Mouse (Mus musculus): ENCODE measurements around the gene Glce. TPM values are rescaled to one million over a fixed set of nuclear protein-coding genes. Genes with fewer than 3 reads are reported as not detected.

The Glce gene
- polyA plus RNA-seq, 1 experiment from 2014 or later = 5.4 TPM

DNA sequence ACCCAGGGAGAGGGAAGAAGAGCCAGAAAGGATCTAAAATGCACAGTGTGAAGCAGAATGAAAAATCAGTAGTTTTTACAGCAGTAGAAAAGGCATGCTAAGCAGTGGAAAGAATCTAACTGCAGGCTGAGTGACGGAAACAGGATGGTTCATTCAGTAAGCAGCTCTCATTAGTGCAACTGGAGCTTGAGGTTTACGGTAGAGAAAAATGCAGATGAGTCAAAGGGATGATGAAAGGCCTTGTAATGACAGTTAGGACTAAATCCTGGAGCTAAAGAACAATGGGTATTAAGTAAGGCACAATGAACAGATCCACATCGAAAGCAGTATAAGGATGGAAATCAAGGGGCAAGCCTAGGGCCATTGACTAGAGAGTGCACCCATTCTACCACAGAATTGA is 3.7 kb downstream of the Glce start:
- Histone ChIP-seq H3K27ac (ENCODE audit: low read depth) (no peak overlapping the region), H3K9me3 (ENCODE audit: low read length) (no peaks in the 10 kb centered on the region), H3K27me3 (ENCODE audit: insufficient read depth, low read length) (no peaks in the 10 kb centered on the region), H3K4me2 (ENCODE audit: low read depth, low read length) (no peak overlapping the region), H3K36me3 (replicated peaks; ENCODE audit: insufficient read depth, low read length) (no peaks in the 10 kb centered on the region), H3K9ac (replicated peaks) (no peak overlapping the region), H3K4me1 (ENCODE audit: insufficient read depth) (peaks cover 5% of the 10 kb centered on the region; the same call in 1 of the 2 replicates), H3K4me3 (ENCODE audit: low read depth, low read length) (no peak overlapping the region)
- WGBS (ENCODE audit: insufficient replicate concordance) = 66% methylated on average over 3 of the region's 3 CpGs
- DNase-seq (no peak), ATAC-seq (no peak)
- TF ChIP-seq EP300 (IDR thresholded peaks at IDR 0.05; ENCODE audit: low read depth) = no peak
- no peak for TF ChIP-seq CTCF (IDR thresholded peaks at IDR 0.05; ENCODE audit: low read depth)

DNA sequence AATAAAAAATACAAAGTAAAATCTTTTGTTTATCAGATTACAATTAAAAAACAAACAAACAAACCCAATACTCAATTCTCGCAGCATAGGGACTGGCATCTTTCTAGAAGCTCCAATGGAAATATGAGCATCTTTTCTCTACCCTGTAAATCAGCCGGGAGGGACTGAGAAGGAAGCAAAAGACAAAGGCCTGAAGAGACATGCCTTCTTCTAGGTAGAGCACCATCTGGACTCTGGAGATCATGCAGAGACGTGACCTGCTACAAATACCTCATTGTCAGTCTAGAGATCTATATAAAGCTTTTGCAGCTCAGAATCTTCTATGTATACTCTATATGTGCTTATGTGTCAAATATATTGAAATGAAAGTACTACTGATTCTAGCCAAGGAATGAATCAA is 6.6 kb downstream of the Glce start:
- DNase-seq = no peak
- Histone ChIP-seq H3K4me1 (ENCODE audit: insufficient read depth) (no peaks in the 10 kb centered on the region), H3K9me3 (ENCODE audit: low read length) (no peaks in the 10 kb centered on the region), H3K9ac (replicated peaks) (no peak overlapping the region), H3K36me3 (replicated peaks; ENCODE audit: insufficient read depth, low read length) (no peaks in the 10 kb centered on the region), H3K4me3 (ENCODE audit: low read depth, low read length) (no peak overlapping the region), H3K27me3 (ENCODE audit: insufficient read depth, low read length) (no peaks in the 10 kb centered on the region), H3K4me2 (ENCODE audit: low read depth, low read length) (no peak overlapping the region), H3K27ac (ENCODE audit: low read depth) (no peak overlapping the region)
- no peak for TF ChIP-seq CTCF (IDR thresholded peaks at IDR 0.05; ENCODE audit: low read depth)
- TF ChIP-seq EP300 (IDR thresholded peaks at IDR 0.05; ENCODE audit: low read depth) = no peak
- ATAC-seq = no peak
- 91% methylated on average over 3 of the region's 3 CpGs for WGBS (ENCODE audit: insufficient replicate concordance)

DNA sequence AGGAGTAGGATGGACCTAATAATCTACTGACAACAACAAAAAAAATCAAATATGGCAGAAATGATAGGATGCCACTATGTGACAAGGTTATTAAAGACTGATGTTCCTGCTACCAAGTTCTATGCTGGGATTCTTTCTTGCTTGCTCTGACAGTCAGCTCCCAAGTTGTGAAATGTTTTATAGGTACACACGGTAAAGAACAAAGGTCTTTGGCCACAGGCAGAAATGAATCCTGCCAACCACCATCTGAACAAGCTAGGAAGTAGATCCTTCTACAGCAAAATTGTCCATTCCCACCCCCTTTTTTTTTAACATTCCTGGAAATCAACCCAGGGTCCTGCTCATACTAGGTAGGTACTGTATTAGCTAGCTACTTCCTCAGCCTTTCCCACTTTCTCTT is 25.9 kb downstream of the Glce start:
- H3K4me2 ChIP-seq (ENCODE audit: low read depth, low read length) = peak overlapping the region; percentile 38; the same call in 1 of the 2 replicates
- no peaks in the 10 kb centered on the region for H3K36me3 ChIP-seq (replicated peaks; ENCODE audit: insufficient read depth, low read length)
- TF ChIP-seq CTCF (IDR thresholded peaks at IDR 0.05; ENCODE audit: low read depth) (no peak), EP300 (IDR thresholded peaks at IDR 0.05; ENCODE audit: low read depth) (no peak)
- peak; percentile 72 for ATAC-seq
- H3K9me3 ChIP-seq (ENCODE audit: low read length) = no peaks in the 10 kb centered on the region
- H3K27ac ChIP-seq (ENCODE audit: low read depth) = no peak overlapping the region; the same call in 1 of the 2 replicates
- H3K4me3 ChIP-seq (ENCODE audit: low read depth, low read length) = no peak overlapping the region
- 54% methylated on average over 1 of the region's 1 CpGs for WGBS (ENCODE audit: insufficient replicate concordance)
- no peak overlapping the region for H3K9ac ChIP-seq (replicated peaks)
- DNase-seq = no peak
- no peaks in the 10 kb centered on the region for H3K27me3 ChIP-seq (ENCODE audit: insufficient read depth, low read length)
- H3K4me1 ChIP-seq (ENCODE audit: insufficient read depth) = no peaks in the 10 kb centered on the region

DNA sequence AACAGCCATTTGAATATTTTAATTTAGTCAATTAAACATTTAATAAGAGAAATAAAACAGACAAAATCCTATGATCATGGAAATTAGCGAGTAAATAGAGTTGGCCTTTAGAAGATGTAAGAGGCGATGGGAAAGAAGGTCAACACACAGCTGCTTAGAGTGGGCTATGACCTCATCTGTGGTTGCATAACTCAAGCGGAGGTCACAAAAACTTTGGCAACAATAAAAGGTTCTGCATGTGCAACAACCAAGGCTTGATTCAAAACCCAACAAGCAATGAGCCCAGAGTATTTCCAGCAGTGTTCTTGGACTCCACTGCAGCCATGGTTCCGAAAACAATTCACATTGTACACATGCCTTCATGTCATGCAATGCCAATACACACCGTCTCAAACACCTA is 30.9 kb downstream of the Glce start:
- peak; percentile 36 for DNase-seq
- H3K27ac ChIP-seq (ENCODE audit: low read depth) = no peak overlapping the region
- TF ChIP-seq EP300 (IDR thresholded peaks at IDR 0.05; ENCODE audit: low read depth) (no peak), CTCF (IDR thresholded peaks at IDR 0.05; ENCODE audit: low read depth) (no peak)
- 0 out of 2 replicates have a peak, but pooled peaks cover 2% of the 10 kb centered on the region for H3K4me1 ChIP-seq (ENCODE audit: insufficient read depth)
- WGBS (ENCODE audit: insufficient replicate concordance) = 64% methylated on average over 5 of the region's 5 CpGs
- ATAC-seq = peak; percentile 63
- no peaks in the 10 kb centered on the region for H3K36me3 ChIP-seq (replicated peaks; ENCODE audit: insufficient read depth, low read length)
- H3K9me3 ChIP-seq (ENCODE audit: low read length) = no peaks in the 10 kb centered on the region
- no peak overlapping the region for H3K9ac ChIP-seq (replicated peaks)
- H3K4me3 ChIP-seq (ENCODE audit: low read depth, low read length) = no peak overlapping the region
- H3K27me3 ChIP-seq (ENCODE audit: insufficient read depth, low read length) = no peaks in the 10 kb centered on the region
- no peak overlapping the region for H3K4me2 ChIP-seq (ENCODE audit: low read depth, low read length)

DNA sequence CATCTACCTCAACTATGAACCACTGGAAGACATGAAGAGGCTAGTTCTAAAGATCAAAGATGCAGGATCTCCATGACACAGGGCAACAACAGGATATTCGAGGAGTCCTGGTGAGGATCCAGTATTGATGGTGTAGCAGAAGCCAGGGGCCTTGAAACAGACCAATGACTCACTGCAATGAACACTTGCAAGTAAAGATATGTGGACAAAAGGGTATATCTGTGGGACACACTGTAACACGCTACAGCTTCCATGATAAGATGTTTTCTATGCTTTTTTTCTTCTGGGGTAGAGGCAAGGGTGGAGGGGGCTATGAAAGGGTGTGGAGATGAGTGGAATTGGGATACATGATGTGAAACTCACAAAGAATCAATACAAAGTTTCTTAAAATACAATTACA is 36.9 kb downstream of the Glce start:
- Histone ChIP-seq H3K36me3 (replicated peaks; ENCODE audit: insufficient read depth, low read length) (no peaks in the 10 kb centered on the region), H3K4me1 (ENCODE audit: insufficient read depth) (0 out of 2 replicates have a peak, but pooled peaks cover 2% of the 10 kb centered on the region), H3K27me3 (ENCODE audit: insufficient read depth, low read length) (no peaks in the 10 kb centered on the region), H3K9me3 (ENCODE audit: low read length) (no peaks in the 10 kb centered on the region), H3K4me2 (ENCODE audit: low read depth, low read length) (no peak overlapping the region), H3K27ac (ENCODE audit: low read depth) (no peak overlapping the region), H3K9ac (replicated peaks) (no peak overlapping the region), H3K4me3 (ENCODE audit: low read depth, low read length) (no peak overlapping the region)
- TF ChIP-seq EP300 (IDR thresholded peaks at IDR 0.05; ENCODE audit: low read depth) = no peak
- no peak for TF ChIP-seq CTCF (IDR thresholded peaks at IDR 0.05; ENCODE audit: low read depth)
- DNase-seq = no peak
- WGBS (ENCODE audit: insufficient replicate concordance) = 70% methylated on average over 2 of the region's 2 CpGs
- ATAC-seq = no peak

DNA sequence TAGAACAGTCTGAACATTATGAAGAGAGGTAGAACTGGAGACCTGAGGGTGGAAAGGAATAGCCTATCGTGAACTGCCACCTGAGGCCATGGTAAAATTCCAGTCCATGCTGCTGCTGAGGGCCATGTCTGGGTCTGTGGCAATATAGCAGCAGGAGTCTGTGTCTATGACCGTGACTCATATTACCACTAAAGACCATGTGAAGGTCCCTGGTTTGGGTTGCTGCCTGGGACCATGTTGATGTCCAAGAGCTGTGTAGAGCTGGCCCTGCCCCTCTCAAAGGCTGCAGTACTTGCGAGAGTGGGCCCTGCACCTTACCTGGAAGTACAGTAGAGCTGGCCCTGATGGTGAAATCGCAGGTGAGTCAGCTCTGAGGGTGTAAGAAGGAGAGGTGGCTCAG is 37.6 kb downstream of the Glce start:
- 0 out of 2 replicates have a peak, but pooled peaks cover 2% of the 10 kb centered on the region for H3K4me1 ChIP-seq (ENCODE audit: insufficient read depth)
- H3K4me2 ChIP-seq (ENCODE audit: low read depth, low read length) = no peak overlapping the region
- no peak overlapping the region for H3K4me3 ChIP-seq (ENCODE audit: low read depth, low read length)
- TF ChIP-seq EP300 (IDR thresholded peaks at IDR 0.05; ENCODE audit: low read depth) (no peak), CTCF (IDR thresholded peaks at IDR 0.05; ENCODE audit: low read depth) (no peak)
- no peaks in the 10 kb centered on the region for H3K9me3 ChIP-seq (ENCODE audit: low read length)
- H3K36me3 ChIP-seq (replicated peaks; ENCODE audit: insufficient read depth, low read length) = no peaks in the 10 kb centered on the region
- H3K9ac ChIP-seq (replicated peaks) = no peak overlapping the region
- DNase-seq (no peak), ATAC-seq (no peak)
- WGBS (ENCODE audit: insufficient replicate concordance) = 76% methylated on average over 4 of the region's 4 CpGs
- no peaks in the 10 kb centered on the region for H3K27me3 ChIP-seq (ENCODE audit: insufficient read depth, low read length)
- H3K27ac ChIP-seq (ENCODE audit: low read depth) = no peak overlapping the region

DNA sequence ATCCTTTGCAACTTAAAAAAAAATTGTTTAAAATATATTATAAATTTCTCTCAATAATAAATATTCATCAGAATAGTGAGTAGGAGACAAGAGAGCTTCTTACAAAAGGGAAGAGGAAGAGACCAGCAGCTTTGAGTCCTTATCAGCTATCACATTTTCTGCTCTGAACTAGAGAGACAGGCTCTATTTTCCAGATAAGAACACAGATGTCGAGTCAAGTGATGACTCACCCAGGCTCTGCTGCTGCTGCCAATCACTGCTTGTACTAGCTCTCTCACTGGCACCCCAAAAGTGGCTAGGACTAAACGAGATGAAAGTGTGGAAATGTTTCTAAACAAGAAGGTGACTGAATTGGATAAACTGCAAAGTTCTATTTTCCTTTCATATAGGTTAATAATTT is 39.5 kb downstream of the Glce start:
- no peak overlapping the region for H3K4me3 ChIP-seq (ENCODE audit: low read depth, low read length)
- no peak for ATAC-seq
- TF ChIP-seq EP300 (IDR thresholded peaks at IDR 0.05; ENCODE audit: low read depth) (peak; percentile 24; the same call in 1 of the 2 replicates), CTCF (IDR thresholded peaks at IDR 0.05; ENCODE audit: low read depth) (no peak)
- H3K27ac ChIP-seq (ENCODE audit: low read depth) = no peak overlapping the region
- no peaks in the 10 kb centered on the region for H3K9me3 ChIP-seq (ENCODE audit: low read length)
- H3K4me2 ChIP-seq (ENCODE audit: low read depth, low read length) = no peak overlapping the region
- no peak overlapping the region for H3K9ac ChIP-seq (replicated peaks)
- H3K27me3 ChIP-seq (ENCODE audit: insufficient read depth, low read length) = no peaks in the 10 kb centered on the region
- no peak for DNase-seq
- H3K4me1 ChIP-seq (ENCODE audit: insufficient read depth) = 0 out of 2 replicates have a peak, but pooled peaks cover 2% of the 10 kb centered on the region
- WGBS (ENCODE audit: insufficient replicate concordance) = 16% methylated on average over 2 of the region's 2 CpGs
- no peaks in the 10 kb centered on the region for H3K36me3 ChIP-seq (replicated peaks; ENCODE audit: insufficient read depth, low read length)

Measured in liver, postnatal 0 days (tissue).